Mouse (Mus musculus) embryonic fibroblast, embryonic 13.5 days (primary cell): ENCODE measurements around the gene Hdhd5.

Experiments
- CTCF ChIP-seq: IDR thresholded peaks from 2 replicates; pipeline ENCODE4 v1.5.1; 2011; ENCODE audit warnings: mild to moderate bottlenecking, control low read depth, low read length, moderate library complexity, borderline replicate concordance; ENCODE audit not compliant: insufficient read depth
- POLR2A ChIP-seq: IDR thresholded peaks from 2 replicates; pipeline ENCODE4 v1.6.1; 2011; ENCODE audit warnings: low read depth, mild to moderate bottlenecking, control low read depth, low read length, moderate library complexity

DNA sequence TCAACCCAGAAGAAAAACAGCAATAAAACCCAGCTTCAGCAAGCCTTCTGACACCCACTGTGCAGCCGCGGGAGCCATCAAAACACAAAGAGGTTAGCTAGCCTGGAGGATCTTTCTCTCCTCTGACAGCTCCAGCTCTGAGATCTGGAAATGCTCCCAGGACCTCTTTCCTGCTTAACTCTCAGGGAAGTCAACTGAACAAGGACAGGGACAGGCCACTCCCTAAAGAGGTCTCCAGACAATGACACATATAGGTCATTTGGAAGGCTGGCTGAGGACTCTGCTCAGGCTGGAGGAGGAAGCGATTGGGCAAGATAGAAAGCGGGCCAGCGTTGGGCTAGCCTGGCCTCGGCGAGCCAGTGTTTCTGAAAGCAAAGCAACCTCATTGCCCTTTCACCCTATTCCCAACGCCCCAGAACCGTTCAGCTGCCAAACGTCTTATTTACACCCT lies 8.7 kb upstream of the Hdhd5 start:
- TF ChIP-seq POLR2A (no peak), CTCF (no peak)
